Comparison of ENCODE assay signal across 8 mouse cellular contexts in the genomic region with DNA sequence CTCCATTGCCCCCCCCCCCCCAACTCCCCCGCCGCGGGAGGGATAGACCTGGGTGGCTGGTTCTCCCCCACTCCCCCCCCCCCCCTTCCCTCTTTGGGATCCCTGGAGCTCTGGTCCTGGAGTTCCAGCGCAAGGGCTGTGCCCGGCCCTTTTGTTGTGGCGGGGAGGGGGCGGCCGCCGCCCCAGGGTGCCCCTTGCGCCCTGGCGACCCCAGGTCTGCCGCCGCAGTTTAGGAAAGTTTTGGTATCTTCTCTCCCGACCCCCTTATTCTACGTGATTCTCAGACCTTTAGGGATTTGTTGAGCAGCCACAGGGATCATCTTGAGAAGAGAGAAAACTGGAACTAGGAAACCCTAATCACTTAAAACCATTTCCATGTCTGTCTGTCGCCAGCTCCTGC. TPM values are rescaled to one million over a fixed set of nuclear protein-coding genes. Genes with fewer than 3 reads are reported as not detected.
DNase-seq lines count a peak whose midpoint lies in the region; ATAC-seq and TF ChIP-seq lines count a peak whose summit lies in the region.

No protein-coding gene starts in this region.

- H3K4me3 ChIP-seq in heart, embryonic 12.5 days, result peak overlapping the region; percentile 92
- peak overlapping the region; percentile 89 for H3K4me3 ChIP-seq in ES-Bruce4 (ENCODE audit: low read depth, low read length)
- peak overlapping the region; percentile 89 for H3K4me3 ChIP-seq in forebrain, embryonic 11.5 days (ENCODE audit: low read depth, low read length)
- H3K4me3 ChIP-seq in liver, embryonic 11.5 days (ENCODE audit: low read depth, low read length), result peak overlapping the region; percentile 77

- no peaks in the 10 kb centered on the region for H3K9me3 ChIP-seq in heart, embryonic 12.5 days (replicated peaks)
- no peaks in the 10 kb centered on the region for H3K9me3 ChIP-seq in ES-Bruce4 (replicated peaks; ENCODE audit: control insufficient read depth, insufficient read depth, low read length, poor library complexity, severe bottlenecking)
- no peaks in the 10 kb centered on the region for H3K9me3 ChIP-seq in forebrain, embryonic 11.5 days (ENCODE audit: control insufficient read depth, low read length)
- no peaks in the 10 kb centered on the region for H3K9me3 ChIP-seq in liver, embryonic 11.5 days (ENCODE audit: control insufficient read depth, low read length)

- peak overlapping the region; percentile 67 for H3K4me2 ChIP-seq in heart, embryonic 12.5 days
- peak overlapping the region; percentile 50 for H3K4me2 ChIP-seq in forebrain, embryonic 11.5 days (ENCODE audit: low read depth, low read length, severe bottlenecking)
- peak overlapping the region; percentile 83 for H3K4me2 ChIP-seq in liver, embryonic 11.5 days

- no peak for TF ChIP-seq POLR2A in ES-Bruce4 (IDR thresholded peaks at IDR 0.05; ENCODE audit: insufficient read depth, low read length)

- peak overlapping the region; percentile 86; the same call in 1 of the 2 replicates for H3K27ac ChIP-seq in heart, embryonic 12.5 days (ENCODE audit: poor library complexity, severe bottlenecking)
- no peak overlapping the region for H3K27ac ChIP-seq in ES-Bruce4 (ENCODE audit: insufficient read depth, low read length)
- H3K27ac ChIP-seq in forebrain, embryonic 11.5 days (ENCODE audit: low read depth, low read length), result peak overlapping the region; percentile 82
- no peak overlapping the region for H3K27ac ChIP-seq in liver, embryonic 11.5 days (ENCODE audit: low read depth, low read length)

- WGBS in heart, embryonic 12.5 days, result under 1% methylated on average over 11 of the region's 16 CpGs
- 2% methylated on average over 15 of the region's 16 CpGs for WGBS in forebrain, embryonic 11.5 days
- under 1% methylated on average over 15 of the region's 16 CpGs for WGBS in liver, embryonic 11.5 days

- H3K36me3 ChIP-seq in heart, embryonic 12.5 days, result no peaks in the 10 kb centered on the region
- no peaks in the 10 kb centered on the region for H3K36me3 ChIP-seq in ES-Bruce4 (ENCODE audit: control insufficient read depth, insufficient read depth, low read length, poor library complexity, severe bottlenecking)
- H3K36me3 ChIP-seq in forebrain, embryonic 11.5 days (ENCODE audit: control insufficient read depth, insufficient read depth, low read length), result no peaks in the 10 kb centered on the region
- no peaks in the 10 kb centered on the region for H3K36me3 ChIP-seq in liver, embryonic 11.5 days (ENCODE audit: control insufficient read depth, insufficient read depth, low read length)

- H3K4me1 ChIP-seq in heart, embryonic 12.5 days (replicated peaks), result peaks cover 27% of the 10 kb centered on the region
- no peaks in the 10 kb centered on the region for H3K4me1 ChIP-seq in ES-Bruce4 (ENCODE audit: control insufficient read depth, insufficient read depth, low read length)
- H3K4me1 ChIP-seq in forebrain, embryonic 11.5 days (replicated peaks; ENCODE audit: control insufficient read depth, insufficient read depth, low read length), result 0 out of 2 replicates have a peak, but pooled peaks cover 4% of the 10 kb centered on the region
- H3K4me1 ChIP-seq in liver, embryonic 11.5 days (replicated peaks; ENCODE audit: control insufficient read depth, insufficient read depth, low read length), result no peaks in the 10 kb centered on the region

- DNase-seq in heart, adult 8-10 months (ENCODE audit: low spot score), result no peak
- no peak for DNase-seq in forebrain, embryonic 11.5 days (ENCODE audit: low spot score)
- no peak for DNase-seq in liver, embryonic 11.5 days (ENCODE audit: low spot score)
- no peak for DNase-seq in T-cell, adult 2 months (ENCODE audit: low spot score)
- DNase-seq in gastrocnemius, postnatal 4 days (ENCODE audit: low spot score in 2 of 2), result no peak

- H3K27me3 ChIP-seq in heart, embryonic 12.5 days (replicated peaks), result no peaks in the 10 kb centered on the region
- peaks cover 2% of the 10 kb centered on the region; the same call in 1 of the 2 replicates for H3K27me3 ChIP-seq in ES-Bruce4 (ENCODE audit: control insufficient read depth, insufficient read depth, low read length, poor library complexity, severe bottlenecking)
- no peaks in the 10 kb centered on the region for H3K27me3 ChIP-seq in forebrain, embryonic 11.5 days (ENCODE audit: control insufficient read depth, insufficient read depth, low read length)
- no peaks in the 10 kb centered on the region for H3K27me3 ChIP-seq in liver, embryonic 11.5 days (replicated peaks; ENCODE audit: control insufficient read depth, insufficient read depth, low read length)

- TF ChIP-seq EP300 in ES-Bruce4 (IDR thresholded peaks at IDR 0.05; ENCODE audit: insufficient read depth, low read depth, low read length), result no peak

- ATAC-seq in heart, embryonic 12.5 days (ENCODE audit: insufficient number of reproducible peaks, low FRiP score), result peak; percentile 47
- peak; percentile 37 for ATAC-seq in forebrain, embryonic 11.5 days (replicated peaks; ENCODE audit: low FRiP score)
- peak; percentile 29; the same call in 1 of the 2 replicates for ATAC-seq in liver, embryonic 11.5 days (replicated peaks; ENCODE audit: low FRiP score)
- no peak for ATAC-seq in inflammation-experienced regulatory T-cells, adult 6 months

- peak overlapping the region; percentile 97 for H3K9ac ChIP-seq in heart, embryonic 12.5 days
- H3K9ac ChIP-seq in ES-Bruce4 (ENCODE audit: low read depth, poor library complexity, severe bottlenecking), result peak overlapping the region; percentile 93
- H3K9ac ChIP-seq in forebrain, embryonic 11.5 days (ENCODE audit: low read length), result peak overlapping the region; percentile 93
- H3K9ac ChIP-seq in liver, embryonic 11.5 days (ENCODE audit: low read depth, low read length), result peak overlapping the region; percentile 76

- no peak for TF ChIP-seq CTCF in ES-Bruce4 (IDR thresholded peaks at IDR 0.05; ENCODE audit: low read depth, low read length)

RNA-seq across cellular contexts. Expression of a gene that starts 4.9 kb away (rescaled TPM):
- 32.8 and 34.3 TPM in 2 replicates for polyA plus RNA-seq in heart, embryonic 12.5 days (2016; fragmentation: Nextera tagmentation; extraction: Ambion mirVana)
- total RNA-seq in heart, adult 8-10 months (2022), result 10 to 100 TPM; 12.1 to 16.7 (median 14.0) TPM
- polyA plus RNA-seq in ES-Bruce4 (2011; ENCODE audit: insufficient read depth, insufficient read length, low read depth, missing spikeins), result 7.7 and 7.9 TPM in 2 replicates
- 34.7 and 35.9 TPM in 2 replicates for polyA plus RNA-seq in forebrain, embryonic 11.5 days (2014; fragmentation: Nextera tagmentation; extraction: Ambion mirVana)
- polyA plus RNA-seq in liver, embryonic 11.5 days (2014; fragmentation: Nextera tagmentation; extraction: Ambion mirVana), result 11.2 and 13.0 TPM in 2 replicates
- 10 to 100 TPM; 22.6 to 24.7 TPM for total RNA-seq in gastrocnemius, postnatal 4 days (2021)
- polyA plus RNA-seq in inflammation-experienced regulatory T-cells, adult 6 months (2017; shearing (Covaris generic)), result not detected

Comparison
In these comparisons a context has a peak if more than half of its experiments do, and no peak if none do; other contexts are left out.
1. H3K27ac ChIP-seq: peak in heart, embryonic 12.5 days (single experiment) and forebrain, embryonic 11.5 days (single experiment); none in ES-Bruce4 (single experiment) and liver, embryonic 11.5 days (single experiment).
2. Peak in every context shown above with its lines, with median percentiles within 50 percentile points of each other: H3K4me2 ChIP-seq, H3K4me3 ChIP-seq and H3K9ac ChIP-seq.